Mouse (Mus musculus): ENCODE results near the gene Xrcc2. TPM values are rescaled to one million over a fixed set of nuclear protein-coding genes. Genes with fewer than 3 reads are reported as not detected.
A peak's percentile ranks its signal among the peaks of the same experiment; 100 is the strongest.
"Not testable (repeated sequence)": the region's sequence is repeated elsewhere in the genome, so short reads cannot be mapped to it uniquely, and the experiment has no call there.

Xrcc2 gene
- polyA plus RNA-seq, 1 experiment, result 3.8 TPM

DNA sequence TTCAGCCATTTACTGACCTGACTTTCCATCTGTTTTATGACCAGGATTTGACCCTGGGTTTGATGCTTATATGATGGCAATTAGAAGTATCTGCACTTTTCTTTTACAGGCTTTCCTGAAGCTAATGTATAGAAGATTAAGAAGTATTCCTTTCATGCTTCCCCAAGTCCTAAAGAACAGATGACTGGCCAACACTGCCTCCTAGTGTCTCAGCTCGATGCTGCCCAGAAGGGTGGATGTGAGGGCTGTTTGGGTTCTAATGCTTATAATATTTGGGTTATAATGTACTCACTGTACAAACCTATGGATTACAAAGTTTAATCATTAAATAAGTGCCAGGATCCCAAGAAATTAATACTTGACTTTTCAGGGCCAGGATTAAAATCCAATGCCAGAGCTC lies 28.7 kb upstream of the Xrcc2 start:
- WGBS, result 8% methylated on average over 1 of the region's 1 CpGs
- Histone ChIP-seq H3K4me1 (ENCODE audit: control insufficient read depth, insufficient read depth, low read length) (no peaks in the 10 kb centered on the region), H3K4me3 (replicated peaks; ENCODE audit: extremely low read depth, low read depth, low read length) (no peak overlapping the region)
- TF ChIP-seq CTCF (IDR thresholded peaks at IDR 0.05; ENCODE audit: insufficient read depth, low read length) (peak; percentile 81), POLR2A (IDR thresholded peaks at IDR 0.05; ENCODE audit: borderline replicate concordance, extremely low read depth, low read depth, low read length) (no peak)
- peak; percentile 21 for DNase-seq

DNA sequence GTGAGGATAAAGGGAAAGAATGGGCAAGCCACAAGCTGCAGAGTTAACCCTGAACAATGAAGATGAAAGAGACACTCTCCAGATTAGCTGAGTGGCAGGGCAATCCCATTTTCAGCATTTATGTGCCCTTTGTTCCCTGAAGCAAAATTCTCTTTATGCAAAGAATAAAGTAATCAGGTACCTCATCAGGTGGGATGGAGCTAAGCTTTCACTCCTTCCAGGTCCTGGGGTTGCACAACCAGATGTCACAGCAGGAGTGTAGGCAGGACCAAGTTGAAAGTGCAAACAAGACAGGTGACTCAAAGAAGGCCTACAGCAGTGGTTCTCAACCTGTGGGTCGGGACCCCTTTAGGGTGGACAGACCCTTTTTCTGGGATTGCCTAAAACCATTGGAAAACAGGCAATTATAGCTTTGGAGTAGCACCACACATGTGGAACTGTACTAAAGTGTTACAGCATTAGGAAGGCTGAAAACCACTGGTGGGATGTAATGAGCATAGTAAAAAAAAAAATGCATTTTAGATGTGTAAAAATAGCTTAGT lies 18.6 kb upstream of the Xrcc2 start:
- TF ChIP-seq CTCF (IDR thresholded peaks at IDR 0.05; ENCODE audit: insufficient read depth, low read length) (no peak), POLR2A (IDR thresholded peaks at IDR 0.05; ENCODE audit: borderline replicate concordance, extremely low read depth, low read depth, low read length) (no peak)
- Histone ChIP-seq H3K4me1 (ENCODE audit: control insufficient read depth, insufficient read depth, low read length) (no peaks in the 10 kb centered on the region), H3K4me3 (replicated peaks; ENCODE audit: extremely low read depth, low read depth, low read length) (no peak overlapping the region)
- no peak for DNase-seq
- 25% methylated on average over 1 of the region's 1 CpGs for WGBS

DNA sequence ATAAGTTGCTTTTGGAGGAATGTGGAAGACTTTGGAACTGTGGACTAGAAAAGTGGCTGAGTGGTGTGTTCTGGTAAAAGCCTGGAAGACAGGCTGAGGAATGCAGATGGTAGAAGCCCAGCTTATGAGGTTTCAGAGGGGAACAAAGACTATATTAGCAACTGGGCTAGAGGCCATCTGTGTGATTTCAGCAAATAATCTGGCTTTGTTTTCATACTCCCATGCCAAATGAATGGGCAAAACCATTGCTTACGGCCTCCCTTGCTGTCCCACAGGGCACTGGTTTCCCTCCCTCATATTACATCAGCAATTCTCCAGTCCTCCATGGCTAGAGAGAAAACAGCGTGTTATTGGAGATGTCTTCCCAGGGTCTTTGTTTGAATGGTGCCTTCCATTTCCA lies 17.4 kb upstream of the Xrcc2 start:
- Histone ChIP-seq H3K4me3 (replicated peaks; ENCODE audit: extremely low read depth, low read depth, low read length) (no peak overlapping the region), H3K4me1 (ENCODE audit: control insufficient read depth, insufficient read depth, low read length) (no peaks in the 10 kb centered on the region)
- 70% methylated on average over 2 of the region's 2 CpGs for WGBS
- TF ChIP-seq CTCF (IDR thresholded peaks at IDR 0.05; ENCODE audit: insufficient read depth, low read length), result no peak
- TF ChIP-seq POLR2A (IDR thresholded peaks at IDR 0.05; ENCODE audit: borderline replicate concordance, extremely low read depth, low read depth, low read length), result no peak
- no peak for DNase-seq

DNA sequence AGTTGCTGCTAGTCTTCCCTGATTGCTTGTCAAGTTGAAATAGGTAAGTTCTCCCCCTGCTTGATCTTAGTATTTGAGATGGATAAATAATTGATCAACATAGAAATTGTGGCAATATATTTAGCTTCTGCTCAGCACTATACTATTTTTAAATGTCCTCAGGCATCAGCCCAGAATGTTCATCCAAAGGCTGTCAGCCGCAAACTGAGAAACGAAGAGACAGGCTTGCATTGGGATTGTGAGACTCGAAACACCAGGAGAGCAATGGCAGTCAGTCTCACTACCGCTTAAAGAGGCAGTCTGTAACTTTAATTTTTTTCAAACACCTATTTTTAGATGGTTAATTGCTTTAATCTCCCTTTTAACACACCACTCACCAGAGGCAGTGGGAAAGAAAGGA lies 13.8 kb upstream of the Xrcc2 start:
- DNase-seq, result no peak
- WGBS, result 86% methylated on average over 4 of the region's 4 CpGs
- Histone ChIP-seq H3K4me1 (ENCODE audit: control insufficient read depth, insufficient read depth, low read length) (no peaks in the 10 kb centered on the region), H3K4me3 (replicated peaks; ENCODE audit: extremely low read depth, low read depth, low read length) (no peak overlapping the region)
- TF ChIP-seq CTCF (IDR thresholded peaks at IDR 0.05; ENCODE audit: insufficient read depth, low read length) (no peak), POLR2A (IDR thresholded peaks at IDR 0.05; ENCODE audit: borderline replicate concordance, extremely low read depth, low read depth, low read length) (no peak)

DNA sequence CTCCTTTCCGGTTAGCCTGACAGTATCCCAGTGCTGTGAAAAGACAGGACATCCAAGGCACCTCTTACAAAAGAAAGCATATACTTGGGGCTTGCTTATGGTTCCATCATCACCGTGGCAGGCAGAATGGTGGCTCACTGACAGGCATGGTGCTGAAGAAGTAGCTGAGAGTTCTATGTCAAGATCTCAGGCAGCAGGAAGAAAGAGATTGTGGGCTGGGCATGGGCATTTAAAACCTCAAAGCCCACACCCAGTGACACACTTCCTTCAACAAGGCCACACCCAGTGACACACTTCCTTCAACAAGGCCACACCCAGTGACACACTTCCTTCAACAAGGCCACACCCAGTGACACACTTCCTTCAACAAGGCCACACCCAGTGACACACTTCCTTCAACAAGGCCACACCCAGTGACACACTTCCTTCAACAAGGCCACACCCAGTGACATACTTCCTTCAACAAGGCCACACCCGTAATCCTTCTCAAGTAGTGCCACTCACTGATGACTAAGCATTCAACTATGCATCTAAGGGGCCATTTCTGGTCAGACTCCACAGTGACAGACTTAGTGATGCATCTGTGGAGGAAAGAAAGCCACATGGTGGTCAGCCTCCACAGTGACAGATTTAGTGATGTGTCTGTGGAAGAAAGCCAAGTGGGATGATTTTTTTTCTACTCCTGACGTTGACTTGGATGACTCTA lies 7.5 kb upstream of the Xrcc2 start:
- H3K4me1 ChIP-seq (ENCODE audit: control insufficient read depth, insufficient read depth, low read length); DNase-seq; H3K4me3 ChIP-seq (replicated peaks; ENCODE audit: extremely low read depth, low read depth, low read length): not testable (repeated sequence)
- WGBS, result 91% methylated on average over 4 of the region's 4 CpGs

DNA sequence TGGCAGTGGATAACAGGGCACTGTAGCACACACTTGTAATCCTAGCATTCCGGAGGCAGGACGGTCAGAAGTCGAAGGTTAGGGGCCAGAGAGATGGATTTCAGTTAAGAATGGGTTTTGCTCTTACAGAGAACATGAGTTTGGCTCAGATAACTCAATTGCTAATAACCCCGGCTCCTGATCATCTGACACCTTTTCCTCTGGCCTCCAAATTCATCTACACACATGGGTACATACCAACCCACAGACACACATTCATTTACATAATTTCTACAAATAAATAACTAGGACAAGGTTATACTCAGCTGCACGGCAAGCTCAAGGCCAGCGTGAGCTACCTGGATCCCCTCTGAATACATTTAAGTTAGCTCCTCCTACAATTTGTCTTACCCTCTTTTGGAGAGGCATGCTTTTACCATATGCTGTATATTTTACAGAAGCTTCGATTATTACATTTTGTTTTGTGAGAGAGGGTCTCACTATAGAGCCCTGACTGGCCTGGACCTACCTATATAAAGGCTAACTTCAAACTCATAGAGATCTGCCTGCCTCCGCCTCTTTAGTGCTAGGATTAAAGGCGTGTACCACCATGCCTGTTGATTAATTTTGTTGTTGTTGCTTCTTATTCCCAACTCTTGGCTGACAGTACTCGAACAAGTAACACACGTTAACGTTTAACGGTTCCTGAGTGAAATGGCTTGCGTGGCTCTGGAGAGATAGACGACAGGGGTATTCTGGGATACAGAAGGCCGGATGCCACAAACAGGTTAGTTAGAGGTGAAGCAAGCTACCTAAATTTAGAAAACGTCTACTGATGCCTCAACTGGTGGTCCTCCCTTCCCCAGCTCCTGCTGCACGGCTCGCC lies 691 bp downstream of the Xrcc2 start:
- TF ChIP-seq POLR2A (IDR thresholded peaks at IDR 0.05; ENCODE audit: borderline replicate concordance, extremely low read depth, low read depth, low read length), result no peak
- TF ChIP-seq CTCF (IDR thresholded peaks at IDR 0.05; ENCODE audit: insufficient read depth, low read length), result no peak
- DNase-seq, result no peak
- 17% methylated on average over 19 of the region's 19 CpGs for WGBS
- peak overlapping the region; percentile 82 for H3K4me3 ChIP-seq (replicated peaks; ENCODE audit: extremely low read depth, low read depth, low read length)
- peaks cover 3% of the 10 kb centered on the region for H3K4me1 ChIP-seq (ENCODE audit: control insufficient read depth, insufficient read depth, low read length)

DNA sequence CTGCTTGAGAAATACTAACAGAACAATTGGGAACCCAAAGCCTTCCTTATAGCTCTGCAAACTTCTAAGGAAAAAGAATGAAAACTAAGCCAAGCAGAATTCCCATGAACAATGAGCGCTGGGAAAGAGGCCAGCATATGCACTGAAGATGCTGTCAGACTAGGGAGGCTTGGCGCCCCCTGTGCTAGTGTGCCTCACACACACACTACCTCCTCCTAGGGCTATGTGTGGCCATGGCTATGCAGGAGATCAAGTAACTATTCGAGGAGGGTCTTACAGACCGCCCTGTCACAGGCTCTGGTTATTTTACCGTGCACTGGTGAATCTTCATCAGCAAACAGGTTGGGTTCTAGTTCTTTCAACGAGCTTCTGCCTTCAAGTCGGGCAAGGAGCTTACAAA lies 7.7 kb downstream of the Xrcc2 start:
- no peaks in the 10 kb centered on the region for H3K4me1 ChIP-seq (ENCODE audit: control insufficient read depth, insufficient read depth, low read length)
- H3K4me3 ChIP-seq (replicated peaks; ENCODE audit: extremely low read depth, low read depth, low read length), result no peak overlapping the region
- TF ChIP-seq POLR2A (IDR thresholded peaks at IDR 0.05; ENCODE audit: borderline replicate concordance, extremely low read depth, low read depth, low read length), result no peak
- TF ChIP-seq CTCF (IDR thresholded peaks at IDR 0.05; ENCODE audit: insufficient read depth, low read length), result no peak
- no peak for DNase-seq
- 88% methylated on average over 7 of the region's 7 CpGs for WGBS

DNA sequence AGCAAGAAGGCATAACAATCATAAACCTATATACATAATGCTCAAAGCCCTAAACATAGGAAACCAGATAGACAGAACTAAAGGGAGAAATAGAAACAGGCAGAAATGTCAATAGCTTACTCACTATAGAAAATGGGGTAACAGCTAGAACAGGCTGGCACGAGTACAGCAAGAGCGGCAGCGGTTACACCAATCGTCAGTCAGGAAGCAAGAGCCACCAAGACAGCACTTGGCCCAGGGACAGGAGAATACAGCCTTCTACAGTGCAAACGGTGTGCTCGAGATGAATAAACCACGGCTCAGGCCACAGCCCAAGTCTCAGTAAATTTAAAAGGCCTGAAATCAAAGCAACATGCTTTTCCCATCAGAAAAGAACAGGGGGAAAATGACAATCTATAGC lies 9.4 kb downstream of the Xrcc2 start:
- Histone ChIP-seq H3K4me3 (replicated peaks; ENCODE audit: extremely low read depth, low read depth, low read length) (no peak overlapping the region), H3K4me1 (ENCODE audit: control insufficient read depth, insufficient read depth, low read length) (no peaks in the 10 kb centered on the region)
- DNase-seq, result no peak
- TF ChIP-seq CTCF (IDR thresholded peaks at IDR 0.05; ENCODE audit: insufficient read depth, low read length), result no peak
- TF ChIP-seq POLR2A (IDR thresholded peaks at IDR 0.05; ENCODE audit: borderline replicate concordance, extremely low read depth, low read depth, low read length), result no peak
- WGBS, result 76% methylated on average over 7 of the region's 7 CpGs

DNA sequence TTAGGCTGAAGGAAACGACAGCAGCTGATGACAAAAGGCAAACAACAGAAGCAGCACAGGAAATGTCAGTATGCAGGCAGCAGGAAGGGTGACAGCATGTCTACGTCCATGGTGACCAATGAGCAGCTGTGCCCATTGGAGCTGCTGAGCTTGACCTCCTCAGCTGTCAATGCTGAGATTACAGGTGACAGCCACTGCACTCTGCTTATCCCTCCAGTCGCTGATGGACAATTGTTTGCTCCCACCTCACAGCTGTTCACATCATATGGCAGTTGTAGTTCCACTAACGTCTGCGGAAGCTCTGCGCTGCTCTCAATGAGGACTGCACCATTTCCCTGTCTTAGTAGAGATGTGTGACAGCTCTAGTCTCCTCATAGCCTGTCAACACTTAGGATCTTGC lies 9.8 kb downstream of the Xrcc2 start:
- no peak for TF ChIP-seq POLR2A (IDR thresholded peaks at IDR 0.05; ENCODE audit: borderline replicate concordance, extremely low read depth, low read depth, low read length)
- no peak for TF ChIP-seq CTCF (IDR thresholded peaks at IDR 0.05; ENCODE audit: insufficient read depth, low read length)
- no peak overlapping the region for H3K4me3 ChIP-seq (replicated peaks; ENCODE audit: extremely low read depth, low read depth, low read length)
- DNase-seq, result no peak
- no peaks in the 10 kb centered on the region for H3K4me1 ChIP-seq (ENCODE audit: control insufficient read depth, insufficient read depth, low read length)
- WGBS, result 66% methylated on average over 6 of the region's 6 CpGs

Data from lung, adult 2 months (tissue).